Mouse (Mus musculus) small intestine, adult 2 months (tissue): Measurements from ENCODE around the gene Entpd1.

Source experiments
- CTCF ChIP-seq: fragments of 200-500 bp; IDR thresholded peaks from 2 replicates; pipeline ENCODE4 v1.5.1; 2012; ENCODE audit warnings: low read depth, mild to moderate bottlenecking, control low read depth, inconsistent platforms, low read length, moderate library complexity, mixed read lengths; ENCODE audit not compliant: insufficient replicate concordance, insufficient read length; ENCODE audit errors: extremely low read depth
- POLR2A ChIP-seq: fragments of 200-500 bp; IDR thresholded peaks from 2 replicates; pipeline ENCODE4 v1.6.1; 2012; ENCODE audit warnings: low read depth, mild to moderate bottlenecking, control low read depth, inconsistent platforms, low read length, moderate library complexity

GRCm38 (mm10) chr19:40656207-40656606, 44.0 kb downstream of the Entpd1 start:
- TF ChIP-seq POLR2A (no peak), CTCF (no peak)
